Mouse (Mus musculus) testis, adult 2 months (tissue): Measurements from ENCODE around the gene Mrps6. TPM values are rescaled to one million over a fixed set of nuclear protein-coding genes. Genes with fewer than 3 reads are reported as not detected.
A peak's percentile ranks its signal among the peaks of the same experiment; 100 is the strongest.

Experiments used
- H3K27ac ChIP-seq: fragments of 200-500 bp; 2 replicates; pipeline ENCODE4 v1.5.1; 2012; ENCODE audit warnings: low read depth, low read length; ENCODE audit not compliant: control insufficient read depth, insufficient read depth
- H3K27me3 ChIP-seq: fragments of 200-500 bp; 2 replicates; pipeline ENCODE4 v1.6.1; 2012; ENCODE audit warnings: mild to moderate bottlenecking, low read length, moderate library complexity; ENCODE audit not compliant: control insufficient read depth, insufficient read depth
- H3K36me3 ChIP-seq: fragments of 200-500 bp; 2 replicates; pipeline ENCODE4 v1.6.1; 2012; ENCODE audit warnings: mild to moderate bottlenecking, low read length; ENCODE audit not compliant: control insufficient read depth, insufficient read depth
- H3K4me1 ChIP-seq: fragments of 200-500 bp; 2 replicates; pipeline ENCODE4 v1.6.1; 2012; ENCODE audit warnings: low read length; ENCODE audit not compliant: control insufficient read depth, insufficient read depth
- H3K4me3 ChIP-seq: fragments of 200-500 bp; 2 replicates; pipeline ENCODE4 v1.5.1; 2012; ENCODE audit warnings: low read depth, mild to moderate bottlenecking, low read length, moderate library complexity, mixed read lengths; ENCODE audit not compliant: control insufficient read depth
- CTCF ChIP-seq: fragments of 200-500 bp; IDR thresholded peaks from 2 replicates; pipeline ENCODE4 v1.5.1; 2012; ENCODE audit warnings: low read depth, mild to moderate bottlenecking, inconsistent platforms, low read length, moderate library complexity; ENCODE audit not compliant: control insufficient read depth, insufficient read depth, insufficient replicate concordance
- POLR2A ChIP-seq: fragments of 200-500 bp; IDR thresholded peaks from 2 replicates; pipeline ENCODE4 v1.6.1; 2012; ENCODE audit warnings: low read depth, mild to moderate bottlenecking, inconsistent platforms, low read length, moderate library complexity; ENCODE audit not compliant: control insufficient read depth
- polyA plus RNA-seq: library from polyadenylated mRNA; depleted of rRNA; stranded (reverse); fragments of >200 nt; gene quantifications from 2 replicates; pipeline ENCODE4 v1.2.3, GENCODE M21; 2012; rRNA removed

Mrps6 gene
- polyA plus RNA-seq: 19.2 and 22.9 TPM in 2 replicates

GRCm38 (mm10) chr16:92057852-92058643 lies at the start of gene Mrps6, which contains the start of the genes Gm49711 and Slc5a3:
Gene Mrps6 (plus strand): TSS chr16:92058270.
Gene Gm49711 (plus strand): TSS chr16:92058316.
Gene Slc5a3 (plus strand): TSS chr16:92058322.
- TF ChIP-seq CTCF (no peak), POLR2A (peak; percentile 95)
- Histone ChIP-seq H3K36me3 (no peaks in the 10 kb centered on the region), H3K27me3 (no peaks in the 10 kb centered on the region), H3K27ac (peak within 1 kb of the TSS; percentile 93), H3K4me3 (peak within 1 kb of the TSS; percentile 98), H3K4me1 (peaks cover 18% of the 10 kb centered on the region)

GRCm38 (mm10) chr16:92009586-92009985 lies 48.5 kb upstream of the Mrps6 start:
- peaks cover 3% of the 10 kb centered on the region; the same call in 1 of the 2 replicates for H3K4me1 ChIP-seq
- H3K4me3 ChIP-seq: no peak overlapping the region
- no peaks in the 10 kb centered on the region for H3K36me3 ChIP-seq
- no peak overlapping the region for H3K27ac ChIP-seq
- TF ChIP-seq CTCF (no peak), POLR2A (no peak)
- H3K27me3 ChIP-seq: no peaks in the 10 kb centered on the region

GRCm38 (mm10) chr16:92016792-92017191 lies 41.3 kb upstream of the Mrps6 start:
- TF ChIP-seq POLR2A (no peak), CTCF (no peak)
- no peaks in the 10 kb centered on the region for H3K27me3 ChIP-seq
- H3K4me1 ChIP-seq: peaks cover 9% of the 10 kb centered on the region
- no peak overlapping the region for H3K27ac ChIP-seq
- no peaks in the 10 kb centered on the region for H3K36me3 ChIP-seq
- H3K4me3 ChIP-seq: peak overlapping the region; percentile 52

GRCm38 (mm10) chr16:92019141-92020118 lies 38.6 kb upstream of the Mrps6 start:
- TF ChIP-seq CTCF: no peak
- no peak for TF ChIP-seq POLR2A
- Histone ChIP-seq H3K4me1 (peaks cover 5% of the 10 kb centered on the region), H3K36me3 (no peaks in the 10 kb centered on the region), H3K27me3 (no peaks in the 10 kb centered on the region), H3K27ac (peak overlapping the region; percentile 67), H3K4me3 (peak overlapping the region; percentile 59)

GRCm38 (mm10) chr16:92021656-92022400 lies 36.2 kb upstream of the Mrps6 start:
- Histone ChIP-seq H3K4me1 (peaks cover 5% of the 10 kb centered on the region), H3K36me3 (no peaks in the 10 kb centered on the region), H3K27me3 (no peaks in the 10 kb centered on the region), H3K4me3 (no peak overlapping the region), H3K27ac (no peak overlapping the region)
- no peak for TF ChIP-seq POLR2A
- no peak for TF ChIP-seq CTCF

- TF ChIP-seq CTCF: no peak
- no peak for TF ChIP-seq POLR2A
- H3K4me3 ChIP-seq: no peak overlapping the region
- peaks cover 5% of the 10 kb centered on the region for H3K4me1 ChIP-seq
- peak overlapping the region; percentile 33; the same call in 1 of the 2 replicates for H3K27ac ChIP-seq
- no peaks in the 10 kb centered on the region for H3K27me3 ChIP-seq
- no peaks in the 10 kb centered on the region for H3K36me3 ChIP-seq
These were observed 35.4 kb upstream of the Mrps6 start for GRCm38 (mm10) chr16:92022494-92023283.
